Mouse (Mus musculus): ENCODE results near the gene Pate3.
"Not testable (repeated sequence)": the region's sequence is repeated elsewhere in the genome, so short reads cannot be mapped to it uniquely, and the experiment has no call there.

The Pate3 gene

GRCm38 (mm10) chr9:35648102-35648501 lies at the start of gene Pate3:
TSS of gene Pate3 (minus strand) at chr9:35648202.
- DNase-seq, result no peak

- no peak for DNase-seq
These were observed 43.9 kb upstream of the Pate3 start for GRCm38 (mm10) chr9:35691924-35692323.

GRCm38 (mm10) chr9:35687013-35687412 lies 39.0 kb upstream of the Pate3 start, which contains the start of gene Pate1:
TSS of gene Pate1 (minus strand) at chr9:35687390.
- DNase-seq, result peak; percentile 66

- DNase-seq, result no peak
These were observed 25.6 kb upstream of the Pate3 start for GRCm38 (mm10) chr9:35673557-35673956.

GRCm38 (mm10) chr9:35632981-35633380 lies 15.0 kb downstream of the Pate3 start:
- no peak for DNase-seq

GRCm38 (mm10) chr9:35616784-35617183 lies 31.2 kb downstream of the Pate3 start:
- DNase-seq, result not testable (repeated sequence)

- no peak for DNase-seq
These were observed 34.0 kb downstream of the Pate3 start for GRCm38 (mm10) chr9:35614005-35614404.

GRCm38 (mm10) chr9:35611841-35612240 lies 36.2 kb downstream of the Pate3 start, which contains the start of gene Pate4:
TSS of gene Pate4 (minus strand) at chr9:35611941.
- no peak for DNase-seq

- no peak for DNase-seq
These were observed 40.2 kb downstream of the Pate3 start for GRCm38 (mm10) chr9:35607647-35608405.

Data from lung, postnatal 36 days (tissue).